Mouse (Mus musculus) erythroblast, embryonic 14.5 days (primary cell): ENCODE data around the gene Iqcb1.

Experiments
- GATA1 ChIP-seq: IDR thresholded peaks from 2 replicates; pipeline ENCODE4 v1.6.1; 2012; ENCODE audit warnings: low read length, inconsistent platforms, mixed read lengths
- TAL1 ChIP-seq: IDR thresholded peaks from 3 replicates; pipeline ENCODE4 v1.6.1; 2012; ENCODE audit warnings: low read length, inconsistent platforms, mixed read lengths

DNA sequence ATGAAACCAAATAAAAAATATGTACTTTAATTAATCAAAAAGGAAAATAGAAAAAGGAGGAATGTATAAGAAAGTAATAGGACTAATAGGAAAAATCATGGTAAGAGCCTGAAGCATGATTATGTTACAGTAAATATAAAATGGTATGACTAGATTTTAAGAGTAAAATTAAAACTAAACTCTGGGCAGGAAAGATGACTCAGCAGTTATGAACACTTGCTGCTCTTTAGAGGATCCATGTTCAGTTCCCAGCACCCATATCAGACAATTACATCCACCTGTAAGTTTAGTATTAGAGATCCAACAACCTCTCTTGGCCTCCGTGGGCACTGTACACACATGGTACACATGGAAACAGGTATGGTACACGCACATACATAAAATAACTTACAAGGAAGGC lies 41.3 kb downstream of the Iqcb1 start:
- TF ChIP-seq TAL1 = no peak
- TF ChIP-seq GATA1 = no peak
